Mouse (Mus musculus) heart, embryonic 13.5 days (tissue): ENCODE data around the gene Gnl1. TPM values are rescaled to one million over a fixed set of nuclear protein-coding genes. Genes with fewer than 3 reads are reported as not detected.

Experiments used
- microRNA counts: library from miRNA; unstranded; fragments of <30 nt; microRNA quantifications from one replicate; lab custom pipeline; 2016
- microRNA-seq: library from miRNA; unstranded; fragments of <30 nt; microRNA quantifications from one replicate; pipeline ENCODE4, GENCODE M21; 2016
- polyA plus RNA-seq: library from polyadenylated mRNA; unstranded; fragments of >200 nt; fragmentation: Nextera tagmentation; extraction: Ambion mirVana; gene quantifications from 2 replicates; pipeline ENCODE4 v1.2.1, GENCODE M21; 2015

Gnl1 gene
- polyA plus RNA-seq, 1 experiment from 2014 or later, result 38.9 TPM

MicroRNA genes within 50 kb of the gene (microRNA counts, 519-probe panel; counts per million panel counts)
- microRNA mmu-miR-877 (lab: Ali Mortazavi, UCI), result 209 counts per million, percentile 61 among the panel's probes with 10 or more counts

Small RNAs within 50 kb of the gene (microRNA-seq; reads per million reads assigned to microRNA genes)
- gene Mir877, result 77.5 reads per million, percentile 51 among the genes with 10 or more reads in this experiment

Other genes starting within 250 kb of the Gnl1 start
- 41.7 and 49.9 TPM in 2 replicates for gene Ier3, start 158.2 kb upstream of the Gnl1 start, polyA plus RNA-seq
- gene Flot1, start 156.6 kb upstream of the Gnl1 start, polyA plus RNA-seq, result 81.1 and 99.0 TPM in 2 replicates
- 741 and 743 TPM in 2 replicates for gene Tubb5, start 141.5 kb upstream of the Gnl1 start, polyA plus RNA-seq
- gene Mdc1, start 138.3 kb upstream of the Gnl1 start, polyA plus RNA-seq, result 17.7 and 18.4 TPM in 2 replicates
- gene Nrm, start 118.5 kb upstream of the Gnl1 start, polyA plus RNA-seq, result 43.5 and 50.5 TPM in 2 replicates
- gene Ppp1r18, start 114.3 kb upstream of the Gnl1 start, polyA plus RNA-seq, result 19.8 and 21.0 TPM in 2 replicates
- 22.8 and 27.7 TPM in 2 replicates for gene Dhx16, start 100.0 kb upstream of the Gnl1 start, polyA plus RNA-seq
- 25.2 and 31.3 TPM in 2 replicates for gene 2310061I04Rik, start 82.4 kb upstream of the Gnl1 start, polyA plus RNA-seq
- gene Atat1, start 69.8 kb upstream of the Gnl1 start, polyA plus RNA-seq, result 53.8 and 55.3 TPM in 2 replicates
- 67.8 and 75.9 TPM in 2 replicates for gene Mrps18b, start 63.5 kb upstream of the Gnl1 start, polyA plus RNA-seq
- gene Ppp1r10, start 63.4 kb upstream of the Gnl1 start, polyA plus RNA-seq, result 24.6 and 26.3 TPM in 2 replicates
- gene Abcf1, start 10.1 kb upstream of the Gnl1 start, polyA plus RNA-seq, result 64.6 and 67.6 TPM in 2 replicates
- 17.6 and 18.1 TPM in 2 replicates for gene Prr3, start 385 bp downstream of the Gnl1 start, polyA plus RNA-seq
- gene H2-T24, start 40.7 kb downstream of the Gnl1 start, polyA plus RNA-seq, result 2.4 and 2.8 TPM in 2 replicates
- 4.8 and 5.0 TPM in 2 replicates for gene H2-T23, start 53.0 kb downstream of the Gnl1 start, polyA plus RNA-seq
- gene H2-T22, start 62.9 kb downstream of the Gnl1 start, polyA plus RNA-seq, result 6.9 and 7.5 TPM in 2 replicates
- gene Gm6034, start 63.1 kb downstream of the Gnl1 start, polyA plus RNA-seq, result not detected in 2 replicates
- not detected in 2 replicates for gene Gm11127, start 78.5 kb downstream of the Gnl1 start, polyA plus RNA-seq
- not detected in 2 replicates for gene Gm19684, start 141.8 kb downstream of the Gnl1 start, polyA plus RNA-seq
- gene Gm7030, start 149.6 kb downstream of the Gnl1 start, polyA plus RNA-seq, result not detected in 2 replicates
- 1.3 and 1.9 TPM in 2 replicates for gene Gm8909, start 188.7 kb downstream of the Gnl1 start, polyA plus RNA-seq
- gene H2-T3, start 210.4 kb downstream of the Gnl1 start, polyA plus RNA-seq, result 0.08 and 0.09 TPM in 2 replicates